Mouse (Mus musculus): ENCODE results near the gene Eef1akmt3. TPM values are rescaled to one million over a fixed set of nuclear protein-coding genes. Genes with fewer than 3 reads are reported as not detected.
A peak's percentile ranks its signal among the peaks of the same experiment; 100 is the strongest.
"Not testable (repeated sequence)": the region's sequence is repeated elsewhere in the genome, so short reads cannot be mapped to it uniquely, and the experiment has no call there.

The Eef1akmt3 gene
- polyA plus RNA-seq, 1 experiment, result not detected

- peak within 1 kb of the TSS; percentile 78 for H3K4me3 ChIP-seq (ENCODE audit: insufficient read depth, low read depth, low read length)
- 0 out of 2 replicates have a peak, but pooled peaks cover 3% of the 10 kb centered on the region for H3K4me1 ChIP-seq (ENCODE audit: control insufficient read depth, insufficient read depth, insufficient read length, low read length)
- H3K27ac ChIP-seq (replicated peaks; ENCODE audit: low read depth, low read length), result peak within 1 kb of the TSS; percentile 41
These were observed 22.0 kb upstream of the Eef1akmt3 start, which contains the start of gene Cdk4 for GRCm38 (mm10) chr10:127063239-127063872. Gene Cdk4 (plus strand): TSS chr10:127063534.

- Histone ChIP-seq H3K4me3 (ENCODE audit: insufficient read depth, low read depth, low read length) (no peak overlapping the region), H3K4me1 (ENCODE audit: control insufficient read depth, insufficient read depth, insufficient read length, low read length) (0 out of 2 replicates have a peak, but pooled peaks cover 3% of the 10 kb centered on the region), H3K27ac (replicated peaks; ENCODE audit: low read depth, low read length) (no peak overlapping the region)
These were observed 21.2 kb upstream of the Eef1akmt3 start for GRCm38 (mm10) chr10:127062503-127062902.

GRCm38 (mm10) chr10:127062101-127062500 lies 20.8 kb upstream of the Eef1akmt3 start:
- H3K4me1 ChIP-seq (ENCODE audit: control insufficient read depth, insufficient read depth, insufficient read length, low read length); H3K27ac ChIP-seq (replicated peaks; ENCODE audit: low read depth, low read length); H3K4me3 ChIP-seq (ENCODE audit: insufficient read depth, low read depth, low read length): not testable (repeated sequence)

- Histone ChIP-seq H3K4me3 (ENCODE audit: insufficient read depth, low read depth, low read length) (no peak overlapping the region), H3K4me1 (ENCODE audit: control insufficient read depth, insufficient read depth, insufficient read length, low read length) (0 out of 2 replicates have a peak, but pooled peaks cover 3% of the 10 kb centered on the region), H3K27ac (replicated peaks; ENCODE audit: low read depth, low read length) (no peak overlapping the region)
These were observed 20.2 kb upstream of the Eef1akmt3 start for GRCm38 (mm10) chr10:127061513-127061912.

GRCm38 (mm10) chr10:127061085-127061484 lies 19.8 kb upstream of the Eef1akmt3 start:
- Histone ChIP-seq H3K4me3 (ENCODE audit: insufficient read depth, low read depth, low read length) (no peak overlapping the region), H3K27ac (replicated peaks; ENCODE audit: low read depth, low read length) (no peak overlapping the region), H3K4me1 (ENCODE audit: control insufficient read depth, insufficient read depth, insufficient read length, low read length) (0 out of 2 replicates have a peak, but pooled peaks cover 3% of the 10 kb centered on the region)

- Histone ChIP-seq H3K27ac (replicated peaks; ENCODE audit: low read depth, low read length) (no peak within 1 kb of the TSS), H3K4me3 (ENCODE audit: insufficient read depth, low read depth, low read length) (peak within 1 kb of the TSS; percentile 58), H3K4me1 (ENCODE audit: control insufficient read depth, insufficient read depth, insufficient read length, low read length) (0 out of 2 replicates have a peak, but pooled peaks cover 3% of the 10 kb centered on the region)
These were observed 18.9 kb upstream of the Eef1akmt3 start, which contains the start of gene March9 for GRCm38 (mm10) chr10:127059968-127060916. Gene March9 (minus strand): TSS chr10:127060184.

GRCm38 (mm10) chr10:127059174-127059967 lies 18.1 kb upstream of the Eef1akmt3 start:
- peak overlapping the region; percentile 58 for H3K4me3 ChIP-seq (ENCODE audit: insufficient read depth, low read depth, low read length)
- H3K27ac ChIP-seq (replicated peaks; ENCODE audit: low read depth, low read length), result no peak overlapping the region
- 0 out of 2 replicates have a peak, but pooled peaks cover 2% of the 10 kb centered on the region for H3K4me1 ChIP-seq (ENCODE audit: control insufficient read depth, insufficient read depth, insufficient read length, low read length)

GRCm38 (mm10) chr10:127058708-127059107 lies 17.4 kb upstream of the Eef1akmt3 start:
- Histone ChIP-seq H3K4me1 (ENCODE audit: control insufficient read depth, insufficient read depth, insufficient read length, low read length) (no peaks in the 10 kb centered on the region), H3K27ac (replicated peaks; ENCODE audit: low read depth, low read length) (no peak overlapping the region), H3K4me3 (ENCODE audit: insufficient read depth, low read depth, low read length) (peak overlapping the region; percentile 27)

GRCm38 (mm10) chr10:127058161-127058560 lies 16.8 kb upstream of the Eef1akmt3 start:
- no peaks in the 10 kb centered on the region for H3K4me1 ChIP-seq (ENCODE audit: control insufficient read depth, insufficient read depth, insufficient read length, low read length)
- peak overlapping the region; percentile 27 for H3K4me3 ChIP-seq (ENCODE audit: insufficient read depth, low read depth, low read length)
- H3K27ac ChIP-seq (replicated peaks; ENCODE audit: low read depth, low read length), result no peak overlapping the region

- H3K27ac ChIP-seq (replicated peaks; ENCODE audit: low read depth, low read length), result no peak overlapping the region
- H3K4me1 ChIP-seq (ENCODE audit: control insufficient read depth, insufficient read depth, insufficient read length, low read length), result no peaks in the 10 kb centered on the region
- H3K4me3 ChIP-seq (ENCODE audit: insufficient read depth, low read depth, low read length), result no peak overlapping the region
These were observed 15.2 kb upstream of the Eef1akmt3 start for GRCm38 (mm10) chr10:127056490-127056889.

GRCm38 (mm10) chr10:127055406-127055805 lies 14.1 kb upstream of the Eef1akmt3 start:
- H3K4me3 ChIP-seq (ENCODE audit: insufficient read depth, low read depth, low read length), result no peak overlapping the region
- no peaks in the 10 kb centered on the region for H3K4me1 ChIP-seq (ENCODE audit: control insufficient read depth, insufficient read depth, insufficient read length, low read length)
- no peak overlapping the region for H3K27ac ChIP-seq (replicated peaks; ENCODE audit: low read depth, low read length)

GRCm38 (mm10) chr10:127054646-127055045 lies 13.3 kb upstream of the Eef1akmt3 start:
- Histone ChIP-seq H3K27ac (replicated peaks; ENCODE audit: low read depth, low read length) (no peak overlapping the region), H3K4me3 (ENCODE audit: insufficient read depth, low read depth, low read length) (no peak overlapping the region), H3K4me1 (ENCODE audit: control insufficient read depth, insufficient read depth, insufficient read length, low read length) (no peaks in the 10 kb centered on the region)

- no peak overlapping the region for H3K4me3 ChIP-seq (ENCODE audit: insufficient read depth, low read depth, low read length)
- no peak overlapping the region for H3K27ac ChIP-seq (replicated peaks; ENCODE audit: low read depth, low read length)
- H3K4me1 ChIP-seq (ENCODE audit: control insufficient read depth, insufficient read depth, insufficient read length, low read length), result peaks cover 6% of the 10 kb centered on the region
These were observed 8.8 kb upstream of the Eef1akmt3 start for GRCm38 (mm10) chr10:127050119-127050474.

- H3K4me1 ChIP-seq (ENCODE audit: control insufficient read depth, insufficient read depth, insufficient read length, low read length), result peaks cover 6% of the 10 kb centered on the region
- peak overlapping the region; percentile 39 for H3K4me3 ChIP-seq (ENCODE audit: insufficient read depth, low read depth, low read length)
- no peak overlapping the region for H3K27ac ChIP-seq (replicated peaks; ENCODE audit: low read depth, low read length)
These were observed 8.2 kb upstream of the Eef1akmt3 start for GRCm38 (mm10) chr10:127049395-127050118.

Data from brown adipose tissue, adult 24 weeks (tissue).